In genomic region chr6:131568971-131569370, GRCm38 (mm10) we compare ENCODE assay signal across 8 mouse cellular contexts.
A peak's percentile ranks its signal among the peaks of the same experiment; 100 is the strongest.
DNase-seq lines count a peak whose midpoint lies in the region.
"Not testable (repeated sequence)": the region's sequence is repeated elsewhere in the genome, so short reads cannot be mapped to it uniquely, and the experiment has no call there.

No protein-coding gene starts in this region.

- peak; percentile 1 for DNase-seq in adrenal gland, postnatal 10 days
- DNase-seq in frontal cortex, postnatal 14 days (ENCODE audit: low spot score in 2 of 2): peak; percentile 16 to 20
- peak; percentile 8 to 15 for DNase-seq in heart, postnatal 10 days
- peak; percentile 10 to 13 for DNase-seq in layer of hippocampus, adult 18-20 months (ENCODE audit: low spot score in 2 of 2)
- peak; percentile 8 to 24 for DNase-seq in left cerebral cortex, adult 9 months (ENCODE audit: low spot score in 2 of 2)
- peak; percentile 21 for DNase-seq in ovary, postnatal 10 days (ENCODE audit: low spot score)
- peak; percentile 43 for DNase-seq in testis, postnatal 10 days (ENCODE audit: low spot score)
- peak; percentile 12 for DNase-seq in urinary bladder, postnatal 25 days (ENCODE audit: low spot score)

- intact Hi-C loops in heart, postnatal 10 days (cut with DNase I): not testable (repeated sequence)

Comparison
In these comparisons a context has a peak if more than half of its experiments do, and no peak if none do; other contexts are left out.
1. Peak in every context shown above with its lines: DNase-seq.